Mouse (Mus musculus): Measurements from ENCODE around the gene Rrp12.
A peak's percentile ranks its signal among the peaks of the same experiment; 100 is the strongest.

The Rrp12 gene

GRCm38 (mm10) chr19:41830106-41831031 lies 65.6 kb downstream of the Rrp12 start:
- peak; percentile 72 for DNase-seq (ENCODE audit: extremely low spot score)

- peak; percentile 97 for DNase-seq (ENCODE audit: extremely low spot score)
These were observed 66.4 kb downstream of the Rrp12 start, which contains the start of gene Frat1 for GRCm38 (mm10) chr19:41829381-41830105. Gene Frat1, plus strand, starts transcription at chr19:41829970.

GRCm38 (mm10) chr19:41828941-41829340 lies 67.0 kb downstream of the Rrp12 start:
- no peak for DNase-seq (ENCODE audit: extremely low spot score)

- DNase-seq (ENCODE audit: extremely low spot score) = no peak
These were observed 69.4 kb downstream of the Rrp12 start for GRCm38 (mm10) chr19:41826529-41826928.

- DNase-seq (ENCODE audit: extremely low spot score) = no peak
These were observed 71.0 kb downstream of the Rrp12 start for GRCm38 (mm10) chr19:41824950-41825349.

GRCm38 (mm10) chr19:41822589-41822988 lies 73.4 kb downstream of the Rrp12 start:
- no peak for DNase-seq (ENCODE audit: extremely low spot score)

GRCm38 (mm10) chr19:41821436-41821835 lies 74.5 kb downstream of the Rrp12 start:
- DNase-seq (ENCODE audit: extremely low spot score) = no peak

GRCm38 (mm10) chr19:41818749-41819148 lies 77.2 kb downstream of the Rrp12 start:
- DNase-seq (ENCODE audit: extremely low spot score) = no peak

- DNase-seq (ENCODE audit: extremely low spot score) = no peak
These were observed 78.6 kb downstream of the Rrp12 start for GRCm38 (mm10) chr19:41817325-41817724.

- no peak for DNase-seq (ENCODE audit: extremely low spot score)
These were observed 79.1 kb downstream of the Rrp12 start for GRCm38 (mm10) chr19:41816915-41817314.

- DNase-seq (ENCODE audit: extremely low spot score) = no peak
These were observed 79.6 kb downstream of the Rrp12 start for GRCm38 (mm10) chr19:41816410-41816809.

- DNase-seq (ENCODE audit: extremely low spot score) = no peak
These were observed 82.6 kb downstream of the Rrp12 start for GRCm38 (mm10) chr19:41813374-41813773.

All from embryo, embryonic 9.5 days (tissue).